Mouse (Mus musculus) E14TG2a.4 (cell line): ENCODE measurements at regions not wholly inside any gene's neighbourhood (a gene's known extent, or its start where the extent isn't known, plus 50 kb on each side); places are given as distances from the start of the nearest gene placed in this dataset.

ENCODE experiments used
- CTCF ChIP-seq: conservative IDR thresholded peaks from 2 replicates; pipeline ENCODE4 v1.5.1; 2014; ENCODE audit warnings: low read length
- NANOG ChIP-seq: IDR thresholded peaks from 2 replicates; pipeline ENCODE4 v1.6.1; 2014; ENCODE audit warnings: borderline replicate concordance, low read length, mixed read lengths
- POU5F1 ChIP-seq: IDR thresholded peaks from 2 replicates; pipeline ENCODE4 v1.6.1; 2014; ENCODE audit warnings: low read length, borderline replicate concordance

DNA sequence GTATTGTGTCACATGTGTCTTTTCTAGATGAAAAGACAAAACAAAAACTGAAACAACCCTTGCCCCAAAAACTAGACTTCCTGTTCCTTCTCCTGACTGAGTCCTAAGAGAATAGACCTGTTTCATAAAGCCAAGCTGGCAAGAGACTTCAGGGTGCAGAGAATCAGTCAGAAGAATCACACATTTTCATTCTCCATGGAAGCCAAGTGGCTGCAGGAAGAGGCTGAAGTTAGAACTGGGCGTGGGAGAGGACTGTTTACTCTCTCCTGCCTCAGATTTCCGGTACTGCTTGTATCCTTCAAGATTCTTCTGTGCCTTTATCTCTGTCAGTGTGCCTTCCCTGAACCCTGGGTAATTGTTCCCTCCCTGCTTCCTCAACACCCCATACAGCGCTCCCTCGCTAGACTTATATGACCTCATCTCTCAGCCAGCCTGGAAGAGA is 64.0 kb upstream of the Cd28 start:
- TF ChIP-seq CTCF (no peak), NANOG (no peak), POU5F1 (no peak)
